Mouse (Mus musculus) cerebellum, adult 11-12 months (tissue): ENCODE data around the gene Lama4.

Source experiments
- DNase-seq: peaks from one replicate; pipeline ENCODE4 v3.0.0; 2022

The Lama4 gene

GRCm38 (mm10) chr10:38965075-38965781, at the start of gene Lama4:
Lama4 (plus strand) TSS chr10:38965515.
- no peak for DNase-seq

DNA sequence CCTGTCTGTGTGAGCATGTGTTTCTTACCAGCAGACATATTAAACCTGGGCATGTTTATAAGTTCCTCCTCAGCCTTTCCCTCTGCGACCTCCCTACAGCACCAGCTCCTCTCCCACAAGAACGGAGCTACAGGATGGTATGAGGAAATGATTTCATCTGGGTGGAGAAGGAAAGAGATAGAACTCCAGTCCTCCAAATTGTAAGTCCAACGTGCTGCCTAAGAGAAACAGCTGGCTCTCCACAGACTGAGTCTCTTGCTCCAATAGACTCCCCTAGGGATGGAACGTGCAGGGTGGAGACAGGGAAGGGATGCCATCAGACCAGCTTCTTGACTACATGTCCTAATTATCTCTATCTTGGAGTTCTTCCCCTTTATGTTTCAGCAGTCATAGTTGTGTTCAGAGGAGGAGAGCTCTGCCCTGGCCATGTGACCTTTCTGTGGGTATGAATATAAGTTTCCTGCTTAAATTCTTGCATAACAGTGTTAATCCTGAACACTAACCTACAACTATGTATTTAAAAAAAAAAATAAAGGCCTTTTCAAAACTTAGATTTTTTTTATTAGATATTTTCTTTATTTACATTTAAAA, 49.2 kb upstream of the Lama4 start:
- DNase-seq, result no peak

DNA sequence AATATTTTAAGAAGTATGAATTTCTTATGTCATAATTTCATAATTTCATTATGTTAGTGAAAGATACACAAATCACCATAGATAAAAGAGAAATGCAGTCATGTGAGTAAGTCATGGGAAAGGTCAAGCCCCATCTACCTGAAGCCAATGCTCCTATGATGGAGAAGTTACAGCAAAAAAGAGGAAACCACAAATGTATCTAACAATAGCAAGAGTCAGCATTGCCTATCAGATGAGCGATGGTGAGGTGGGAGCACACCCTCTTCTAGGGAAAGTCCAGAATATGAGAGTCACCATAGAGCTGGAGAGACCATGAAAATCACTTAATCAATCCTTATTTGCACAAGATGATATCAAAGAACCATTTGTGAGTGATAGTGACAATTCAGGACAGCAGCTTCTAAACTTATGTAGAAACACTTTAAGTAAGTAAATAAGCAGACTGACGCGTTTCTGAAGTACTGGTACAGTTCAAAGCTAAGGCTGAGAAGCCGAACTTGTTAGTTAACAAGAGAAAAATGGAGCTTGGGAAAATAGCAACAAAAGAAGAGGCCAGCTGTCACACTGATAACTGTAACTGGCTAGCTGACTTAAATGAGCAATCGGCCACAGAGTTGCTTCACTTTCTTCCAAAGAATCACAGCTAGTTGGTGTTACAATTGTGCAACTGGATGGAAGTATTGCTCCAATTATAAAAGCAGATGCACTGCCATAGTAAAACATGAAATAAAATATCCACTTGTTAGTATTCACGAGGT, 36.2 kb upstream of the Lama4 start:
- DNase-seq, result no peak

- no peak for DNase-seq
Observed at GRCm38 (mm10) chr10:38944701-38945100, 20.6 kb upstream of the Lama4 start.

- no peak for DNase-seq
Observed at GRCm38 (mm10) chr10:38961920-38962319, 3.4 kb upstream of the Lama4 start.

DNA sequence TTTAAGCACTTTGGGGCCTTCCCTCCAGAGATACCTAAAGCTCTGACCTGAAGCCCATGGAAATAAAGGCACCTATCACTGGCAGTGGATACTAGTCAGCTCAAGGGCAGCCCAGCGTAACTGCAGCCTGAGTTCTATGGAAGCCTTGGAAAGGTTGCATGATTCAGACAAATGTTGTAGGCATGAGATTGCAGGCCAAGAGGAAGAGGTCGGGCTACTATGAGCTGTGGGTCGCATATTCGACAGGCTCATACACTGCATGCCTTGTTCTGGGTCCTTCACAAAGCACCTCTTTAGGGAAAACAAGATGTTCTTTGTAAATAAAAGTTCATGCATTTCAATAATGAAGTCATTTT, 618 bp upstream of the Lama4 start:
- no peak for DNase-seq

DNA sequence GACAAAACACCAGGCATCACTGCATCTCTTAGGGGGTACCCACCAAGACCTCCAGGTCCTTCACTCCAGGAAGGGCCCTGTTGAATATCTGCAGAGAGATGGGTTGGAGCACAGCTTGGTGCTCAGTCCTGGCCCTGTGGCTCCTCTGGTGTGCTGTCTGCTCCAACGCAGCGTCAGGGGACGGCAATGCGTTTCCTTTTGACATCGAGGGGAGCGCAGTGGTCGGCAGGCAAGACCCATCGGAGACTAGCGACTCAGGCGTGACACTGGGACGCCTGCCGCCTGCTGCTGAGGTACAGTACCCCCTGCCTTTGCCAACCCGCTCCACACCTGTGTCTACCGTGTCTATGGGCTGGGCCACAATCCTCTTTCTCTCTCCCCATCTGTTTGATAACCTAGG, 542 bp downstream of the Lama4 start:
- DNase-seq, result no peak

GRCm38 (mm10) chr10:38966646-38967045, 1.3 kb downstream of the Lama4 start:
- DNase-seq, result no peak

DNA sequence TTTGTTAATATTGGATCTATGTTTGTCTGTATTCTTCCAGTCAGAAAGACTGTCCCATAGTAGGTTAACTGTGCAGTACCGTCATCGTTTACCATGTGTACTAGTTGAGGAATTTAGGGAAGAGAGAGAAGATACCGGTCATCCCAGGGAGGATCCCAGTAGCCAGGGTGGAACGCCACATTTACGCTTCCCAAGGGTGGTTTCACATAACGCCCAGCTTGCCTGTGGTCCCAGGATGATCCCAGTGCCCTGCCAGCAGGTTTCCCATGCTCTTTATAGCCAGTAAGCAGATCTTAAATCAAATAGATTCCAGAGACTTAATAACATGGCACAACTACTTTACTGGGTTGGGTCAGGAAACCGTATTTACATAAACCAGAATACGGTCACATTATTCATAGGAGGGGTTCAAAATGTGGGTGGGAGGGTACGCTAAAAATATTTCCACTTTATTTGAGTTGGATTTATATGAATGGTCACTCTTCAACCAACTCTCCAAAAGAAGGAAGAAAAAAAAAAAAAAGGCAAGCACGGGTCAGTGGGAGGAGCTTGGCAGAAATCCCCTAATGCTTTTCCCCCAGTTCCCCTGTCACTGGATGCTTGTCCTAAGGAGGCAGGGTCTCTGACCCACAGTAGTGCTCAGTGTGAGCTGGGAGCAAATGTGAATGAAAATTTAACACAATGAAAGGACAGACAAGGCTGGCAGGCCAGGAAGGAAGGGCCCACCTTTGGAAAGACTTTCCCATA, 3.2 kb downstream of the Lama4 start:
- DNase-seq, result no peak

GRCm38 (mm10) chr10:38969543-38969942, 4.2 kb downstream of the Lama4 start:
- no peak for DNase-seq

GRCm38 (mm10) chr10:38969975-38970374, 4.7 kb downstream of the Lama4 start:
- DNase-seq, result no peak

DNA sequence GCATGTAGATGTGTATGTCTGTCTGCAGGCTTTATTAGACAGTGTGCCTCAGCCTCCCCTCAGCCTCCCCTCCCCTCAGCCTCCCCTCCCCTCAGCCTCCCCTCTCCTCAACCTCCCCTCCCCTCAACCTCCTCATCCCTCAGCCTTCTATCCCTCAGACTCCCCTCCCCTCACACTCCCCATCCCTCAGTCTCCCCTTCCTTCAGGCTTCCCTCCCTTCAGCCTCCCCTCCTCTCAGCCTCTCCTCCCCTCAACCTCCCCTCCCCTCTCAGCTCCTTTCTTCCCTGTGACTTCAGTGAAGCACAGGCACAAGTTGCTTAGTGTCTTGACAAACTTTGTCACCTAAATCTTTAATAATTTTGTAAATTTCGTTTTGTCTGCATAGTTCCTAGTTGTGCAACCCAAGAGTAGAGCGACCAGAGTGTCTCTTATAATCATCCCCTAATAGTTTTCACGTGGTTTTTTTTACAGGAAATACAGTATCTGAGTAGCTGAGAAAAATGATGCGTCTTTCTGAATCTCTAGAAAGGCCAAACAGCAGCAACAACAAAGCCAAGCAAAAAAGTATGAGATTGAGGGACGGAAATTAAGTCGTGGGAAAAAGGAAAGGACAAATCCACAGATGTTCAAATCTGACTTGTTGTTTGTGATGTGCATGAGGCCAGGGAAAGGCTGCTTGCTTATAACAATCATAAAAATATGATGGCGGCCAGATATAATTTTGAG, 7.1 kb downstream of the Lama4 start:
- no peak for DNase-seq

- DNase-seq, result no peak
Observed at GRCm38 (mm10) chr10:38973016-38973415, 7.7 kb downstream of the Lama4 start.

DNA sequence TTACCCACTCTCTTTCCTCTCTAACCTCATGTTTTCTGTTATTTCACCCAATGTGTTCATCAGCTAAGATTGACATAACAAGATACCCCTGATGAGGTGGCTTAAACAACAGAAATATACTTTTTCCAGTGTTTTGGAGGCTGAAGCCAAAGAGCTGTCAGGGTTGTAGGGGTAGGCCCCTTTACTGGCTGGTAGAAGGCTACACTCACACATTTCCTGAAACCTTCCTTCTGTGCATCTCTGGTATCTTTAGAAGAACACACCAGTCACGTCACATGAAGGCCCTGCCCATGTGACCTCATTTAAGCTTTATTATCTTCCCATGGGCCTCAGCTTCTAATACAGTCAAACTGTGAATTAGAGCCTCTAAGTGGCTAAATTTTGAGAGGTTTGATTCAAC, 12.9 kb downstream of the Lama4 start:
- DNase-seq, result no peak

DNA sequence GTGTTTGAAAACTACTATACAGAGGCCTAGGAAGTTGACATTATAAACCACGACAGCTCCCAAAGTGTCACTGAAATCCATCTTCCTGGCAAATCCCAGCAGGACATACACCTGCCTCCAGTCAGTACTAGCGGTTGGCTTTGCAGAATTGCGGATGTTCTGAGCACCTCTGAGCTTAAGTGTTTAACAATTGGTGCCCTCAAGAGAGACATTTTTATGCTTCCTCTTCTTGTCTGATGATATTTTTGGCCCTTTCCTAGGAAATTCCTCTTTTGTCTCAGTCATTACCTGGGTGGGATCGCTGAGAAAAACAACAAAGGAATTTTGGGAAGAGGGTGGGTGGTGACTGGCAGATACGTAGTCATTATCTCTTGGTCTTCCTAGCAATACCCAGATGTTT, 14.4 kb downstream of the Lama4 start:
- DNase-seq, result no peak

GRCm38 (mm10) chr10:38980980-38981379, 15.7 kb downstream of the Lama4 start:
- DNase-seq, result no peak

- DNase-seq, result no peak
Observed at GRCm38 (mm10) chr10:38984358-38985075, 19.2 kb downstream of the Lama4 start.

DNA sequence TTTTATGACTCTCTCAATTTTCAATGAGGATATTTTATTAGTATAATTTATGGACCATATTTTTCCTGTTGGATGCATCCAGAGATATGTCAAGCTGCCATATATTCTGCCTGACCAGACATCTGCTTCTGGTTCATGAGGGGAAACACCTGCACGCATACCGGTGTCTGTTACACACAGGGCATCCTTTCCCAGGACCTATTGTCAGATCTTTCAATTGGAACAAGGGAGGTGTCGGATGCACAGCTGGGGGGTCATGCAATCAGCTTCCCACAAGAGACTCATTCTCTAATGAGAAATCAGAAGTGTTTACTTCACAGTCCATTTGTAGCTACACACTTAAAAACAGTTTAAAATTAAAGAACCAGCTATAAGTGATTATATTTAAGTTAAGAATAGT, 20.7 kb downstream of the Lama4 start:
- no peak for DNase-seq

DNA sequence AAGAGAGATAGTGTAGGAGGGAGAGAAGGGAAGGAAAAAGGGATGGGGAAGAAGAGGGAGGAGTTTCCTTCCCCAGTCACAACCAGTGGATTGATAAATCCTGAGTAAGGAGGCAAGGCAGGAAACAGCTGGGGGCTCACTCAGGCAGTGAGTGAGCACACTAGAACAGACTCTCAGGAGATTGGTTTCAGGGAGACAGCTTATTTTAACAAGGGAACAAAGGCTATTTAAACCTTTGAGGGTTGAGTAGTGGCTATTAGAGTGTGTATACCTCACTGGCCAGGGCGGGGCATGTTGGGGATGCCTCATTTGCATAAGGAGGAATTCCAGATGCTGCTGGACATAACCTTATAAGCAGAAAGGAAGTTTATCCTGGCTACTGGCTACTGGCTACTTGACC, 27.5 kb downstream of the Lama4 start:
- DNase-seq, result no peak

GRCm38 (mm10) chr10:38993632-38994424, 28.5 kb downstream of the Lama4 start:
- no peak for DNase-seq

DNA sequence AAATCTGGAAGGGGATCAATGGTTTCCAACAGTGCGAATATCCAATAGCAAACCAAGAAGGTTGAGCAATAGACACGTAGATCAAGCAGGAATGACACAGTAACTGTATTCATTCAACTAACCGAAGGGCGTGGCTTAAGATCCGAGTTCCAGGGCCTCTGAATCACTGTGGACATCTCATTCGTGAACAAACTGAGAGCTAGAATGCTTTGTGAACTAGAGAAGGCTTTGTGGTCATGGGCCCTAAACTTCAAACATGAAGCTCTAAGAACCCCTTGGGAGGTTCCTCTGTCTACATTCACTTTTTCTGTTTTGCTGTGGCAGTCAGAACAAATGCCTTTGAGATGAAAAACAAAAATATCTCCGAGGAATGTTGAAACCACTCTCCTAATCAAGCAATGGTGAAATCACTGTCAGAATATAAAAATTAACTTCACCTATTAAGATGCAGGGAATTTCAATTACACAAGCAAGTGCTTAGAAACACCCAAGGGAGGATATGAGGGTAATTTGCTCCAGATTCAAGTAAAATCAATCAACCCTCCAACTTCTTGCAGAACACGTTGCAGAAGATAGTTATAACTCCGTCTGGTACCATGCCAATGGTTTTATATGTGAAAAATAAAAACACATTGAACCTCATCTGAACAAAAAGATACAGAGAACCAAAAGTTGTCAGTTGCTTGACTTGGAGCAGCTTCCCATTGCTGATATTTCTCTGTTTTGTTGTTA, 29.6 kb downstream of the Lama4 start:
- no peak for DNase-seq
